Mouse (Mus musculus) hindbrain, embryonic 15.5 days (tissue): ENCODE results near the gene Zscan21. TPM values are rescaled to one million over a fixed set of nuclear protein-coding genes. Genes with fewer than 3 reads are reported as not detected.

Experiments used
- ATAC-seq: fragments of 200-750 bp; cut with Nextera tagmentation; 2 replicates; pipeline ENCODE4 v1.8.0; 2017; ENCODE audit warnings: low read depth, moderate number of reproducible peaks, moderate TSS enrichment; ENCODE audit not compliant: low FRiP score
- H3K27ac ChIP-seq: fragments of 300-500 bp; sonication (generic); replicated peaks from 2 replicates; pipeline ENCODE4 v1.5.1; 2015; ENCODE audit warnings: mild to moderate bottlenecking, inconsistent platforms
- H3K27me3 ChIP-seq: fragments of 300-500 bp; sonication (generic); 2 replicates; pipeline ENCODE4 v1.6.1; 2015; ENCODE audit warnings: control low read depth, inconsistent platforms
- H3K36me3 ChIP-seq: fragments of 300-500 bp; sonication (generic); 2 replicates; pipeline ENCODE4 v1.6.1; 2015; ENCODE audit warnings: control low read depth, inconsistent platforms
- H3K4me1 ChIP-seq: fragments of 300-500 bp; sonication (generic); replicated peaks from 2 replicates; pipeline ENCODE4 v1.6.1; 2015; ENCODE audit warnings: control low read depth, inconsistent platforms
- H3K4me2 ChIP-seq: fragments of 300-500 bp; sonication (generic); 2 replicates; pipeline ENCODE4 v1.6.1; 2015; ENCODE audit warnings: moderate library complexity, mild to moderate bottlenecking, inconsistent platforms
- H3K4me3 ChIP-seq: fragments of 300-500 bp; sonication (generic); 2 replicates; pipeline ENCODE4 v1.5.1; 2015; ENCODE audit warnings: mild to moderate bottlenecking, inconsistent platforms
- H3K9ac ChIP-seq: fragments of 300-500 bp; sonication (generic); 2 replicates; pipeline ENCODE4 v1.6.1; 2015; ENCODE audit warnings: inconsistent platforms
- H3K9me3 ChIP-seq: fragments of 300-500 bp; sonication (generic); 2 replicates; pipeline ENCODE4 v1.6.1; 2016; ENCODE audit warnings: control low read depth, inconsistent platforms
- whole genome bisulfite sequencing: fragments of 180-500 bp; shearing (Covaris S2); methylation state at CpG from one replicate; pipeline ENCODE4 v1.1.7; 2015; 5-methylcytosine and 5-hydroxymethylcytosine counted together
- polyA plus RNA-seq: library from polyadenylated mRNA; unstranded; fragments of >200 nt; fragmentation: Nextera tagmentation; extraction: Ambion mirVana; gene quantifications from 2 replicates; pipeline ENCODE4 v1.2.1, GENCODE M21; 2015

Gene Zscan21
- polyA plus RNA-seq, 1 experiment from 2014 or later = 81.4 TPM

DNA sequence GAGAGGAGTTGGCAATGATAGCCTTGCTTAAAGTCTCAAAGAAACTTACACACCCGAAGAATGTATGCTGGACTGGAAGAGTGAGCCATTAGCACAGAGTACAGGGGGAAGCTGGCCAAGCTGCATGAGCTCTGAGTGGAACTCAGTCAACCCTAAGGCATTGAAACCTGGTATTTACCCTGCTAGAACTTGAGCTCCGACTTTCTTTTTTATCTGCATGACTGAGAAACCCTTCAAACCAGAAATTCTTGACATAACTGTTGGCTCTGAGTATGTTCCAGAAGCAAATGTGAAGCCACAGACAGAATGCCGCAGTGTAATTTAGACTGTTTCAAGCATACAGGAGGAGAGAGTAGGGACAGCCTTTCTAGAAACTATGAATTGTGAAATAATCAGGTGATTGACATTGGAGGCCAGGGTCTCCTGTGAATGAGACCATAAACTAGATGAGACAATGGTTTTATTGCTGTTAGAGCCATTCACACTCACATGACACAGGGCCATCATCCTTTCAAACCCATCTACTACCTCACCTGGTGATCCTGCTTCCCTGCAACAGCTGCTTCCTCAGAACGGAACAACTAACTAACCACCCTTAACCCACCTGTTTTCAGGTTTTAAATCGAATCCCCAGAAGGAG lies 15.8 kb downstream of the Zscan21 start:
- WGBS = 99% methylated on average over 5 of the region's 5 CpGs

GRCm38 (mm10) chr5:138137257-138137656 lies 20.6 kb downstream of the Zscan21 start:
- 92% methylated on average over 4 of the region's 4 CpGs for WGBS
- Histone ChIP-seq H3K4me1 (no peaks in the 10 kb centered on the region), H3K27me3 (no peaks in the 10 kb centered on the region), H3K9ac (no peak overlapping the region), H3K4me2 (no peak overlapping the region), H3K9me3 (no peaks in the 10 kb centered on the region), H3K27ac (no peak overlapping the region), H3K36me3 (peaks cover 37% of the 10 kb centered on the region), H3K4me3 (no peak overlapping the region)
- 0 out of 2 replicates have a peak, but pooled peaks have one; percentile 8 for ATAC-seq

More for the DNA sequence above, 15.8 kb downstream of the Zscan21 start:
- Histone ChIP-seq H3K4me2 (no peak overlapping the region), H3K27me3 (no peaks in the 10 kb centered on the region), H3K27ac (no peak overlapping the region), H3K4me1 (no peaks in the 10 kb centered on the region), H3K9ac (no peak overlapping the region), H3K36me3 (peaks cover 72% of the 10 kb centered on the region), H3K9me3 (no peaks in the 10 kb centered on the region), H3K4me3 (no peak overlapping the region)
- no peak for ATAC-seq

DNA sequence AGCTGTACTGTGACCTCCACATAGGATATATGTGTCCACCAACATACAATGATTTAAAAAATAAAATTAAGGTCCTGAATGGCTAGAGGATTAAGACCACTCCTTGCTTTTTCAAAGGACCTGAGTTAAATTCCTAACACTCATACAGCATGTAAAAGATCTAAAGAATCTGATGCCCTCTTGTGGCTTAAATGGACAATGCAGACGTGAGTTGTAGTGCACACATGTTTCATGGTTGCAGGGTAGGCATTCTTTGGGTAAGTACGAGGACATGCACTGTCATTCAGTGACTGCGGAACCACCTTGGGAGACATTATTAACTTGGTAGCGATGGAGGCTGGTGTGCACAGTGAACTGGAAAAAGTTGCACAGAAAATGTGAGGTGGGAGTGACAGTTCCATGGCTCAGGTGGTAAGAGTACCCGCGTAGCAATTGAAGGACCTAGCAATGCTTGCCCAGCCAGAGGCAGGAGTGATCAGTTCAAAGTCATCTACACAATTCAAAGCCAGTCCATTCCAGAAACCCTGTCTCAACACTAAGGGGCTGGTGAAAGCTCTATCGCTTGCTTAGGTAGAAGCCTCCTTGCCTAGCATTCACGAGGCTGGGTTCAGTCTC lies 21.3 kb downstream of the Zscan21 start:
- peak; percentile 69; the same call in 1 of the 2 replicates for ATAC-seq
- Histone ChIP-seq H3K9ac (no peak overlapping the region), H3K4me3 (no peak overlapping the region), H3K4me1 (no peaks in the 10 kb centered on the region), H3K9me3 (no peaks in the 10 kb centered on the region), H3K4me2 (no peak overlapping the region), H3K36me3 (peaks cover 34% of the 10 kb centered on the region), H3K27me3 (no peaks in the 10 kb centered on the region), H3K27ac (no peak overlapping the region)
- 61% methylated on average over 8 of the region's 8 CpGs for WGBS

GRCm38 (mm10) chr5:138138585-138138984 lies 21.9 kb downstream of the Zscan21 start:
- Histone ChIP-seq H3K4me2 (no peak overlapping the region), H3K4me3 (no peak overlapping the region), H3K4me1 (no peaks in the 10 kb centered on the region), H3K27ac (no peak overlapping the region), H3K36me3 (peaks cover 34% of the 10 kb centered on the region), H3K9ac (no peak overlapping the region), H3K9me3 (no peaks in the 10 kb centered on the region), H3K27me3 (no peaks in the 10 kb centered on the region)
- 90% methylated on average over 4 of the region's 4 CpGs for WGBS
- no peak for ATAC-seq

DNA sequence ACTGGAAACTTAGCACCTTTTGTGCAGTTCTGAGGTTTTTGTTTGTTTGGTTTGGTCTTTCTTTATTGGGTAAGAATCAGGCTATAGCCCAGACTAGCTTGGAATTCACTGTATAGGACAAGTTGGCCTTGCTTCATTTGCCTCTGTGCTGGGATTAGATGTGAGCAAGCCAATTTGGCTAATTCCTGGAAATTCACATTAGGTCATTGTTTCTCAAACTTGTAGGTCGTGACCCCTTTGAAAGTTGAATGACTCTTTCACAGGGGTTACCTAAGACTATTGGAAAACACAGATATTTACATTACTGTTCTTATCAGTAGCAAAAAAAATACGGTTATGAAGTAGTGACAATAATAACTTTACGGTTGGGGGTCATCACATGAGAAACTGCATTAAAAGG lies 37.7 kb downstream of the Zscan21 start:
- Histone ChIP-seq H3K4me1 (peaks cover 13% of the 10 kb centered on the region), H3K9me3 (no peaks in the 10 kb centered on the region), H3K36me3 (peaks cover 27% of the 10 kb centered on the region), H3K4me3 (peak overlapping the region; percentile 84), H3K4me2 (peak overlapping the region; percentile 71), H3K27me3 (no peaks in the 10 kb centered on the region), H3K27ac (peak overlapping the region; percentile 95), H3K9ac (peak overlapping the region; percentile 87; the same call in 1 of the 2 replicates)
- 92% methylated on average over 3 of the region's 3 CpGs for WGBS
- ATAC-seq = no peak

DNA sequence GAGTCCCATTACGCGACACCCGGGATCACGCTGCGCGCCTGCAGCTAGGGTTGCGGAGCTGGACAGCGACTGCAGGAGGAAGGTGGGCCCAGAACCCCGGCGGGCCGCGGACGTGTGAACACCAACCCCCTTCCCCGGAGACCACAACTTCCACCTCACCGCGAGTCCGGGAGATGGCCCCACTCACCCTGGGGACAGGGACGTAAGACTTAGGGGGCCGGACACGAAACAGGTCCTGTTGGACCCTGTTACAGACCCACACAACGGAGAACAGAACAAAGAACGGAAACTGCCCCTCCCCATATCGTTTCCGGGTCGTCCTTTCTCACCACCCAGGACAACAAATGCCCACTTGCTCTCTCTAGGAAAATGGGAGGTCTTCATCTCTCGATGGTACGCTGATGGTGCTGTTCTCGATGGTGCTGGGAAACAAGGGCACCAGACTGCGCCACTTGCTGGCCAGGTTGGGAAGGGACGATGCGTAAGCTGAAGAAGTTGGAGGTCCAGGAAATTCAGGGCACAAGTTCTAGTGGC lies 38.8 kb downstream of the Zscan21 start, which contains the start of gene Zfp113:
Zfp113 (minus strand) TSS at position 302 of the 534 bp plus-strand sequence.
- H3K36me3 ChIP-seq = peaks cover 22% of the 10 kb centered on the region
- H3K27me3 ChIP-seq = no peaks in the 10 kb centered on the region
- peaks cover 17% of the 10 kb centered on the region for H3K4me1 ChIP-seq
- peak within 1 kb of the TSS; percentile 71 for H3K4me2 ChIP-seq
- peak; percentile 98 for ATAC-seq
- H3K27ac ChIP-seq = peak within 1 kb of the TSS; percentile 95
- under 1% methylated on average over 31 of the region's 31 CpGs for WGBS
- H3K4me3 ChIP-seq = peak within 1 kb of the TSS; percentile 84
- peak within 1 kb of the TSS; percentile 87 for H3K9ac ChIP-seq
- no peaks in the 10 kb centered on the region for H3K9me3 ChIP-seq

GRCm38 (mm10) chr5:138160224-138160762 lies 43.6 kb downstream of the Zscan21 start:
- H3K27me3 ChIP-seq = no peaks in the 10 kb centered on the region
- no peaks in the 10 kb centered on the region for H3K9me3 ChIP-seq
- peaks cover 20% of the 10 kb centered on the region for H3K4me1 ChIP-seq
- H3K9ac ChIP-seq = peak overlapping the region; percentile 83
- H3K36me3 ChIP-seq = peaks cover 32% of the 10 kb centered on the region
- peak overlapping the region; percentile 86 for H3K4me3 ChIP-seq
- peak overlapping the region; percentile 81 for H3K4me2 ChIP-seq
- 72% methylated on average over 7 of the region's 7 CpGs for WGBS
- no peak for ATAC-seq
- peak overlapping the region; percentile 78 for H3K27ac ChIP-seq

DNA sequence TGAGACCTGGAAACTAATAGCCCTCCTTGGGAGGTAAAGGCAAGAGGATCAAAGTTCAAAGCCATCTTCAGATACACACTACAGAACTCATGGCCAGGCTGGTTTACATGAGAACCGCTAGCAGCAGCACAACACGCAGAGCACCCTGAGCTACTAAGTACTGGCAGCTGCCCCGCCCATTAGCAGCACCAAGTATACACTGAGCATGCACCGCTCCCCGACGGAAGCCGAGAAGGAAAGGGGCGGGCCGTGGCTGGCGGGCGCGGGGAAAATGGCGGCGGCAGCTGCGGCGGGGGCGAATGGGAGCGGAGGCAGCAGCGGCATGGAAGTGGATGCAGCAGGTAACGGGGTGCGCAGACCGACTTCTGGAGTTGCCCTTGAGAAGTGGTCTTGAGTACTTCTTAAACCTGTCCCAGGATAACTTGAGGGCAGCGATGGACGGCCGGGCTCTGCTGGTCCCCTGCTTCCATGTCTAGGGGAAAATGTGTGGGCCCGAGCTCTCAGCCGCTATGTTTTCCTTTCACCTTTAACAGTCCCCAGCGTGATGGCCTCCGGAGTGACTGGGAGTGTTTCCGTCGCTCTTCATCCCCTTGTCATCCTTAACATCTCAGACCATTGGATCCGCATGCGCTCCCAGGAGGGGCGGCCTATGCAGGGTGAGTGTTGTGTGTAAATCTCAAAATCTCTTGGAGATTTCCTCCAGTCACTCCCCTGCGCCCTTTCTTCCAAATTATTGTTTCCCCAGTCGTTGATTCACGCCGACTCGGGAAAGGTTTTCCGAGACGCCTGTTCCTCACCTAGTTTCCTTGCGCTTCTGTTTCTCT lies 44.4 kb downstream of the Zscan21 start, which contains the start of gene Cops6:
Cops6 (plus strand) TSS at position 230 of the 824 bp plus-strand sequence.
- peak within 1 kb of the TSS; percentile 78 for H3K27ac ChIP-seq
- peak within 1 kb of the TSS; percentile 86 for H3K4me3 ChIP-seq
- peaks cover 40% of the 10 kb centered on the region for H3K36me3 ChIP-seq
- peak; percentile 95 for ATAC-seq
- H3K4me2 ChIP-seq = peak within 1 kb of the TSS; percentile 81
- H3K4me1 ChIP-seq = peaks cover 20% of the 10 kb centered on the region
- H3K9ac ChIP-seq = peak within 1 kb of the TSS; percentile 83
- no peaks in the 10 kb centered on the region for H3K9me3 ChIP-seq
- 1% methylated on average over 42 of the region's 42 CpGs for WGBS
- H3K27me3 ChIP-seq = no peaks in the 10 kb centered on the region

DNA sequence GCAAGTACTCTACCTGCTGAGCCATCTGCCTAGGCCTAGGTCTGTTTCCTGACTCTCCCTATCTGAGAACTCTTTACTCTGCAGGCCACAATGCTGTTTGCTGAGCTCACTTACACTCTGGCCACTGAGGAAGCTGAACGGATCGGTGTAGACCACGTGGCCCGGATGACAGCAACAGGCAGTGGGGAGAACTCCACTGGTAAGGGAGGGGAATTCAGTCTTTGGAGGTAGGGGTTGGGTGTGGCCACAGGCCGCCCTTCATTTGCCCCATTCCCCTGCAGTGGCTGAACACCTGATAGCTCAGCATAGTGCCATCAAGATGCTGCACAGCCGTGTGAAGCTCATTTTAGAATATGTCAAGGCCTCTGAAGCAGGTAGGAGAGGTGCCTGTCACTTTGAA lies 46.3 kb downstream of the Zscan21 start:
- peaks cover 20% of the 10 kb centered on the region for H3K4me1 ChIP-seq
- peaks cover 59% of the 10 kb centered on the region for H3K36me3 ChIP-seq
- 80% methylated on average over 6 of the region's 6 CpGs for WGBS
- H3K4me3 ChIP-seq = no peak overlapping the region
- no peaks in the 10 kb centered on the region for H3K9me3 ChIP-seq
- no peak overlapping the region for H3K4me2 ChIP-seq
- no peak overlapping the region for H3K27ac ChIP-seq
- no peak for ATAC-seq
- no peak overlapping the region for H3K9ac ChIP-seq
- no peaks in the 10 kb centered on the region for H3K27me3 ChIP-seq

DNA sequence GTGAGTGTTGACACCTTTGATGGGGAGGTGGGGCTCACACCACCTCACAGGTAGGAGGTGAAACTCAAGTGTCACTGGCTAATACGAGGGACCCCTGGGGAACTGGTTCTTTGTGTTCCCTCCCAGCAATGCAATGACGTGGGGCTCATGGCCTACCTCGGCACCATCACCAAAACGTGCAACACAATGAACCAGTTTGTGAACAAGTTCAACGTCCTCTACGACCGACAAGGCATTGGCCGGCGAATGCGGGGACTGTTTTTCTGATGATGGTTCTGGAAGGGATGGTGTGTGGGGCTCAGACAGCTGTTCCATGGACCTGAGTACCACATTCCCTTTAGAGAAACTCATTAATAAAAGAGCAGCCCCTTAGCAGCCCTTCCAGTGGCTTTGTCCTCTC lies 46.9 kb downstream of the Zscan21 start:
- no peak for ATAC-seq
- Histone ChIP-seq H3K27me3 (no peaks in the 10 kb centered on the region), H3K36me3 (peaks cover 65% of the 10 kb centered on the region), H3K9me3 (no peaks in the 10 kb centered on the region), H3K27ac (no peak overlapping the region), H3K4me2 (no peak overlapping the region), H3K9ac (no peak overlapping the region), H3K4me1 (peaks cover 21% of the 10 kb centered on the region), H3K4me3 (no peak overlapping the region)
- 69% methylated on average over 10 of the region's 10 CpGs for WGBS

- Histone ChIP-seq H3K27ac (no peak overlapping the region), H3K4me2 (no peak overlapping the region), H3K9ac (no peak overlapping the region), H3K4me3 (no peak overlapping the region), H3K4me1 (peaks cover 32% of the 10 kb centered on the region), H3K36me3 (peaks cover 72% of the 10 kb centered on the region), H3K27me3 (no peaks in the 10 kb centered on the region), H3K9me3 (no peaks in the 10 kb centered on the region)
- 81% methylated on average over 8 of the region's 8 CpGs for WGBS
- no peak for ATAC-seq
Measured at GRCm38 (mm10) chr5:138165594-138165993, 48.9 kb downstream of the Zscan21 start.
